Mouse (Mus musculus) mature B cell (primary cell): ENCODE results near the gene Nhlrc2.

Experiments
- in situ Hi-C: fragments of 300-500 bp; cut with MboI; formaldehyde crosslinking; loops from 2 replicates; pipeline ENCODE4 v1.14.3; 2019

Gene Nhlrc2

GRCm38 (mm10) chr19:56563469-56563868 is 15.4 kb downstream of the Nhlrc2 start:
- in situ Hi-C loops = no loop called here

- in situ Hi-C loops = no loop called here
Observed at GRCm38 (mm10) chr19:56565358-56565757, 17.3 kb downstream of the Nhlrc2 start.

DNA sequence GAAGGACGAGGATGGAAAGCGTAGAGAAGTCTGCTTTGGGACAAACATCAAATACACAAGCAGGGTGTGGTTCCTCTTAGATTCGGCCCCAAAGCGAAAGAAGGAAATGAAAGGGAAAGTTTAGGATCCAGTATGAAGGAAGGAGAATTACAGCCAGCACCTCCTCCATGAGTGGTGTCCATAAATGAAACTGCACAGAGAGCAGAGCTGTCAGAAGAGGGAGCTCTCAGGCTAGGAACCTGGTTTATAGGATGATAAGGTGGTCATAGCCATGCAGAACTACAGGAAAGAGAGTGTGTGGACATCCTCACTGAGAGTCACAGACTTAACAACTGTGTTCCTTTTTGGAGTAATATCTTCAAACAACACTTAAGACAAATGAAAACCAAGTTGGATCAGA is 18.0 kb downstream of the Nhlrc2 start:
- in situ Hi-C loops = no loop called here

GRCm38 (mm10) chr19:56566940-56567339 is 18.9 kb downstream of the Nhlrc2 start:
- in situ Hi-C loops = no loop called here

DNA sequence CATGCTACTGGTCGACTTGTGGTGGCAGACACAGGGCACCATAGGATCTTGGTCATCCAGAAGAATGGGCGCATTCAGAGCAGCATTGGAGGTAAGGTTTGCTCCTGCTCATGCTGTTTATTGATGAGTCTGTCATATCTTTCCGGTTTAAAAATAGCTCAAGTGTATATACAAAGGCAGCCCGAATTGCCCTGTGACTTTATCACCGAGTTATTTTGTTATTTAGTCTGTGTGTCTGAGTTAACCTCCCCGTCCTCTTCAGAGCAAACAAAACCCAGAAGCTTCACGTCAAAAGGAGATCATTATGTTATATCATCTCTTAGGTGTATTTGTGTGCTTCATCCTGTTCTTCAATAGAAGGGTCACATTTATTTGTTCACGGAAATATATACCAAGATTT is 22.7 kb downstream of the Nhlrc2 start:
- in situ Hi-C loops = no loop called here

GRCm38 (mm10) chr19:56571234-56571633 is 23.2 kb downstream of the Nhlrc2 start:
- in situ Hi-C loops = no loop called here

DNA sequence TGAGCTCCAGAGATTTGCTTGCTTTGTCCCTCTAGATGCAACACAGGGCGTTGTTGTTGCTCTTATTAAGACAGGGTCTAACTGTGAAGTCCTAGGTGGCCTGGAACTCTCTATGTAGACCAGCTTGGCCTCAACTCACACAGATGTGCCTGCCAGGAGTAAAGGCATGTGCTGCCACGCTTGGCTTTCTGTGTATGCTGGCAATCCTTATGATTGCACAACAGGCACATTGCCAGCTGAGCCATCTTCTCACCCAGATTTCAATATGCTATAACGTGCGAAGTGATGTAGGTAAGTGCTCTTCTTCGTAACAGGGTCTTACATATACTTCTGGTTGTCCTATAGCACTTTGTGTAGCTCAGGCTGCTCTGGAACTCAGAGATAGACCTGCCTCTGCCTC is 23.9 kb downstream of the Nhlrc2 start:
- in situ Hi-C loops = no loop called here

DNA sequence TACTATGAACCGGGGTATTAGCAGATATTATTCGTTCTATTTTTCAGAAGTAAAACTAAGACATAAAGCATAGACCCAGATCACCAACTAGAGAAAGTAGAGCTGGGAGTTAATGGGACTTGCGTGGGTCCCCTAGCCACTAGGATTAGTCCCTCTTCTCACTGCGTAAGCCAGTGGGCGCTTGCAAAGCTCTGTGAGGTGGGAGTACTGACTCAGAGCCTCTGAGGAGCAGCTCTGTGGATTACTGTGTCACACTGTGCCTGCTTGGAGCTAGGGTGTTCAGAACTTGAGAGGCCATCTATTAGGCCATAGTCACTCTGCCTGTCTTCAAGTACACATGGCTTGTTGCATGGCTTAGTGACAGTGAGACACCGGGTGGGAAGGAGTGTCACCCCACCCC is 25.1 kb downstream of the Nhlrc2 start:
- in situ Hi-C loops = no loop called here

GRCm38 (mm10) chr19:56577801-56578200 is 29.7 kb downstream of the Nhlrc2 start:
- in situ Hi-C loops = no loop called here

- in situ Hi-C loops = no loop called here
Observed at GRCm38 (mm10) chr19:56581981-56582380, 33.9 kb downstream of the Nhlrc2 start.

- in situ Hi-C loops = no loop called here
Observed at GRCm38 (mm10) chr19:56583785-56584184, 35.7 kb downstream of the Nhlrc2 start.

GRCm38 (mm10) chr19:56584288-56584687 is 36.2 kb downstream of the Nhlrc2 start:
- in situ Hi-C loops = no loop called here

GRCm38 (mm10) chr19:56586320-56586719 is 38.3 kb downstream of the Nhlrc2 start:
- in situ Hi-C loops = no loop called here

DNA sequence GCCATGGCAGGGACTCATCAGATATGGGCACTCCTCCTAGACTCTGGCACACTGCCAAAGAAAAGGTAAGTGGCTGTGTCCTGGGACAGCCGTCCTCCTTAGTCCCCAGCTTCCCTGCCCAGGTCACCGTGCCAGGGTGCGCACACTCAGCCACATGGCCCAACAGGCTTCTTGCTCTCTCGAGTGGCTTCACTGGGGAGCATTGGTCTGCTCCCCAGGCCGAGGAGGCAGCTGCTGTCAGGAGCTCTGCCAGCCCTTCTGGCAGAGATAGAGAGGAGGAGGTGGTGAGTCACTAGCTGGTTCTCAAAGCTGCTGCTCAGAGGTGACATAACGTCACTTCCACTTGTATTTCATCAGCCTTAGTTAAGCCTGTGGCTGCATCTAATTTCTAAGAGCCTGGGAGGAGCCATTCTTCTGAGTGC is 40.2 kb downstream of the Nhlrc2 start:
- in situ Hi-C loops = no loop called here

DNA sequence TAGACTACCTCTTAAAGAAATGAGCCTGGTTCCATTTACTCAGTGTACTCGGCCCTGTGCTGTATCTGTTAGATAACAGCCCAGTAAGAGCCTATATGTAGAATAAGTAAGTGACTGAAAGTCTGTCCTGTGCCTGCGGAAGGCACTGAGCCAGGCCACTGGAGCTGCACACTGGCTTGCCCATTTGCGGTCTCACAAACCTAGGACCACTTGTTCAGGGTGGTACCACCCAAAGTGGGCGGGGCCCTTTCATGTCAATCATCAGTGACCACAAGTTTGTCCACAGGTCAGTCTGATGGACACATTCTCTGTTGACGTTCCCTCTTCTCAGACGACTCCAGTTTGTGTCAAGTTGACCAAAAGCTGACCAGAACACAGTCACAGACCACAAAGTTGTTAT is 40.9 kb downstream of the Nhlrc2 start:
- in situ Hi-C loops = no loop called here

DNA sequence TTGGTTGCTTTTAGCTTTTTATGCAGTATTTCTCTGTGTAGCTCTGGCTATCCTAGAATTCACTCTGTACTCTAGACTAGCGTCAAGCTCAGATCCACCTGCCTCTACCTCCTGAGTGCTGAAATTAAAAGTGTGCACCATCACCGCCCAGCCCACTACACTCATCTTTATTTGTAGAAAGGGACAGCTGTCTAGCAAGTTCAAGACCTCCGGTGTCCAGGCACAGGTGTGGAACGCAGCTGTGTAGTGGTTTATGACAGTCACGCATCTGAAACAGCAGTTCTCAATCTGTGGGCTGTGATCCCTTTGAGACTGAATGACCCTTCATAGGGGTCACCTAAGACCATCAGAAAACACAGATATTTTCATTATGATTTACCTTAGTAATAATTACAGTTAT is 41.4 kb downstream of the Nhlrc2 start:
- in situ Hi-C loops = no loop called here

DNA sequence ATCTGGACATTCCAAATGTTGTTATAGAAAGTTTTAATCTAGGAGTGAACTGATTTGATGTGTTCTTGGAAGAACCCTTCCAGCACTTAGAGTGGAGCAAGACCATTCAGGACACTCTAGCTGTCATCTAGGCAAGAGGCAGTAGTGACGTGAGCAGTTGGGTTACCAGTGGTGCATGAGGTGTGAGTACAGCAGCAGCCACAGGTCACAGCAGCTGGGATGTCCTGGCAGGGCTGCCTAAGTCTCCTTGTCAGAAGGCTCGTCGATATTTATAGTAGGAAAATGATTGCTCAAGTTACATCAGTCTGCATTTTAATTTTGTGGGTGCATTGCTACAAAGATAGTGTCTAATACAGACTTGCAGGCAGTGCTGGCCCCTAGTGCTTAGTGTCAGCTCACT is 42.2 kb downstream of the Nhlrc2 start:
- in situ Hi-C loops = no loop called here

DNA sequence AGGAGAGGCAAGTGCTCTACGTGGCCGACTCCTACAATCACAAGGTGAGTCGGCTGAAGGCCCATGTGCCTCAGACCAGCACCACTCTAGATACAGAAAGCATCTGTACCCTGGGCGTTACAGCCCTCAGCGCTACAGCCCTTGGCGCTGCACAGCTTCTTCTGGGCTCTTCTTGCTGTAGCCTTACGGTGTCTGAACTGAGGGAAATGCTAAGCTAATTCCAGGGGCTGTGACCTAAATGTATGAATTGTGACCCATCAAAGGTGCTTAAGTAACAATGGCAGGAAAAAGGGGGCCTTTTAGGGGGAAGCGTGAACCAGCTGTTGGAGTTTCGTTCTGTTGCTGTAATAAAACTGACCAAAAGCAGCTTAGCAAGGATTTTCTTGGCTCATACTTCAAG is 44.4 kb downstream of the Nhlrc2 start:
- in situ Hi-C loops = no loop called here

DNA sequence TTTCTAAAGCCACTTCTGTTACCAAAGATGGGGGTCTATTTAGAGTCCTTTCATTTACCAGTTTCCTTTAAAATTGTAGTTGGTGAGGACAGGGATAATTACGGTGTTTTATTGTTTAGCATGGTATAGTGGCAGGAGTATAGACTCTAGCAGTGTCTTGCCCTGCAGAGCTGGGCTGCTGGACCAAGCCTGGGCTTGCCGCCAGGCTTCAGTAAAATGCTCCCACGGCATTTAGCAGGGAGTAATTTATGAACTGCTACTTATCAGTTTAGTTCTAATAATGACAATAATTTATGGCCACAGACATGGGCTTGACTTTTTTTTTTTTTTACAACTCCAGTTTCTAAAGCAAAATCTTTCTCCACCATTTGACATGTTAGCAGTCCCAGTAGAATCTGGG is 51.9 kb downstream of the Nhlrc2 start:
- in situ Hi-C loops = no loop called here

DNA sequence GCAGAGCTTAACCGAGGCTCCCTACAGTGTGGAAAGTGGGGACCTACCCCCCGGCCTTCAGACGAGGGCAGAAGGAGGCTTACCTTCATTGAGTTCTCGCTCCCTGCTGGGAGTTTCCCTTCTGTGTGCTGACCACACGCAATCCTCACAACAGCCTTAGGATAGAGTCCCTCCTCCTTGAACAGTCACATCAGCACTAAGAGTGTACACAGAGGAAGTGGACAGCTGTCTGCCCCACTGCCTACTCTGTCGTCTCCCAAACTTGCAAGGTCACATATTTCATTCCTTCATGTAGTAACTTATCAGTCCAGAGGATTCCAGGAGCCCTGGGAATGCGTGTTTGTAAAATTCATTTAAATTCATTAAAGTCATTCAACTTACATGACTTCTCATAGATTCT is 52.7 kb downstream of the Nhlrc2 start:
- in situ Hi-C loops = no loop called here

DNA sequence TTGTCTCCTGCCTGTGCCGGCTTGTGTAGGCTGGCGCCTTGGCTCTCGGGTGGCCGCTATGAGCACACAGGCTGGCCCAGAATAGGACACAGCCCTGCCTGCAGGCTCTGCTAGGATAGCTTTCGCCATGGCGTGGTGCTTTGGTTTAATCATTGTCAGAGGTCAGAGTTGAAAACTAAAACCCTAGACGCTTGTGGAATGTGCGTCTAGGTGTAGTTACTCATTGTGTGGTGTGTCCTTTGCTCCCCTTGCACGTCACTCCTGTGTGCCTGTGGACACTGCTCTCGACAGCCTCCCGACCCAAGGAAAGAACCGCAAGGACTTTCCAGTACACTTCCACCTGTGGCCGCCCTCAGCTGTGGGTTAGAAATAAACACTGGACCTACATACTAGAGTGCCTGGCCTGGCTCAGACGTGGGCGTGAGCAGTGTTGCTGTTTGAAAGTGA is 53.9 kb downstream of the Nhlrc2 start:
- in situ Hi-C loops = no loop called here

GRCm38 (mm10) chr19:56608946-56609345 is 60.9 kb downstream of the Nhlrc2 start:
- in situ Hi-C loops = no loop called here

- in situ Hi-C loops = no loop called here
Observed at GRCm38 (mm10) chr19:56614131-56614530, 66.1 kb downstream of the Nhlrc2 start.

DNA sequence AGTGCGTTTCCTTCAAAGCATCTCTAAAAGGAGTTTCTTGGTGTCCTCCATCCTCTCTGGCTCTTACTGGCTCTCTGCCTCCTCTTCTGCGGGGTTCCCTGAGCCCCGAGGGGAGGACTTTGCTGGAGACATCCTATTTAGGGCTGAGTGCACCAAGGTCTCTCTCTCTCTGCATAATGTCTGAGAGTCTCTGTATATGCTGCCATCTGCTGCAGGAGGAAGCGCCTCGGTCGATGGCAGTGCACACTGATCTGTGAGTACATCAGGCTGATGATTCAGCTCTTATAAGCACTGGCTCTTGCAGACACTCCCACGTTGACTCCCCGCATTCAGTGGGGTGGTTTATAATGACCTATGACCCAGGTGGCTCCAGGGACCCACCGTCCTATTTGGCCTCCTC is 70.8 kb downstream of the Nhlrc2 start:
- in situ Hi-C loops = no loop called here

DNA sequence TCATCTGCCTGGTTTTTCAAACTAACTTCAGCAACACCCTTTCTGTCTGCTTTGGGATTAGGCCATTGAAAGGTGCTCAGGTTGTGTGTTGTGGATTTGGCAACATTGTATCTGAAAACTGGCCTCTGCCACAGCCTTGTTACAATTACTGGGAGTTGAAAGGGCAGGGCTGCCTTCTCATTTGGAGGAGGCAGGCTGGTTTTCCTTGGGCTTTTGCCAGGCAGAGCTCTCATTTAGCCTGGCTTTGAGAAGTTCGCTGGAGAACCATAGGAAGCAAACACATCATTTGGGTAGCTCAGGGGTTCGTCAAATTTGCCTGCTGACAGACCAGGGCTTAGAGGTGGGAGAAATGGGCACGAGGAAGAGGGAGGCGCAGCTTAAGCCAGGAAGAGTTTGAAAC is 71.5 kb downstream of the Nhlrc2 start:
- in situ Hi-C loops = no loop called here
